Mouse (Mus musculus) 3134 (cell line): ENCODE measurements around the gene Alk.

Source experiments
- DNase-seq: peaks from one replicate; pipeline ENCODE4 v3.0.0-alpha.2; 2011; ENCODE audit warnings: low spot score; ENCODE audit not compliant: insufficient read length; ENCODE audit errors: extremely low read depth

Gene Alk

GRCm38 (mm10) chr17:71828647-71829414, 775.6 kb downstream of the Alk start:
- peak; percentile 21 for DNase-seq

DNA sequence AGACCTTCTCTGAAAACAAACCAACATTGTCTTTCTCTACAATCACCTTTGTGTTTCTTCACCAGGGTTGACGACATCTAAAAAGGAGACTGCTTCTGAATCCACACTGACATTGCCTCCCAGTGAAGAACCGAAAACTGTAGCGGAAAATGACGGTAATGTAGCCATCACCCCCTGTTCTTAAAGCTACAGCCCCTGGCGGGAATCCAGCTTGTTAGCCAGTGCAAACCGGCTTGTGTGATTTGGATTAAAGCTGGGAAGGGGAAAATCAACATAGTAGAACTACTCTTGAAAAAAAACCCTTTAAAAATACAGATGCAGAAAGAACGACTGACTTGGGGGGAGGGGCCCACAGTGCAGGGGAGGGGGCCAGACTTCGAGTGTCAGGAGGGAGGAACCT, 776.8 kb downstream of the Alk start:
- DNase-seq, result no peak

DNA sequence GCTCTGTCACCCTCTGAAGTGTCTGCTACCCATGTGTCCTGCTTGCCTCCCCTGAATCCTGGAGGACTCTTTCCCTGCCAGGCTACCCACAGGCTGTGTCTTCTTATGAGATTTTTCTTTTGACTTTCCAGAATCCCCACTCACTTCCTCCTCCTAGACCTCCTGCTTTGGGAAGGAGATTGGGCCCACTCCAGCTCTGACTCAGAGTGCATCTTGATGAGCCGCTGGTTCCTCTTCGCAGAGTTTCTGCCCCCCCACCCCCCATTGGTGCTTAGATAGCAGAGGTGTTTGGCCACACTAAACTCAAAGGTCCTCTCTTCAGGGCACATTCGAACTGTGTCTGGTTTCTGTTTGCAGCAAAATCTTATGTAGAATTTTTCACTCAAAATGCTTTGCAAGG, 777.8 kb downstream of the Alk start:
- peak; percentile 18 for DNase-seq

DNA sequence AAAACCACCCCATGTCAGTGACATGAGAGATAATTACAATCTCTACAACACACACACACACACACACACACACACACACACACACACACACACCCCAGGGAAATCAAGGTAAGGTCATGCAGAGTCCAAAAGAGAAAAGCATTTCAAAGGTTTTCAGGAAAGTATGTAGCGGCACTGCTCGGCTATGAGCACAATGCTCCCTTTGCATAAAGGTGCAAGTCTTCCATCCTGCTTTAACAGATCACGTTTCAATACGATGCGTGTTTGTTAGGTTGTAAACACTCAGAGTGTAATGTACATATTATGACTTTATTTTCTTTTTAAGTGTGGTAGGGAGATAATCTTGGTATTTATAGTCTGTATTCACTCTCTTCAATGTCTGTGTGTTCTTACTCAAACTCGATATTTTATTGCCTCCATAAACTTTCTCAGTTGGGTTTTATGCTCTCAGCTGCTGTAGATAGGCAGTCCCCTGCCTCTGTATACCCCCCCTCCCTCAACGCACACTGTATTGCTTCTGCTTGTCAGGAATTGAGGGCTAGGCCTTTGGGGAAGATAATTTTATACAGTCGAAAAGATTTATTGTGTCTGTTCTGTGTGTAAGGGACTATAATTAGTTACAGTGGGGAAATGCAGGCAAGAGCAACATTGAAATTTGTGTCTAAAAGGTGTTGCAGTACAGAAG, 780.7 kb downstream of the Alk start:
- DNase-seq, result no peak
